In genomic region chr11:55444772-55445171, GRCm38 (mm10) we compare ENCODE assay signal across 8 mouse cellular contexts. TPM values are rescaled to one million over a fixed set of nuclear protein-coding genes. Genes with fewer than 3 reads are reported as not detected.
DNase-seq lines count a peak whose midpoint lies in the region; ATAC-seq and TF ChIP-seq lines count a peak whose summit lies in the region.
"Had no signal": no experiment of that assay in that cellular context is flagged by ENCODE, and none has a peak within 500 bp of the region (broad histone marks: within the 10 kb centered on the region; RNA-seq: fewer than 3 reads in every experiment).

No protein-coding gene starts in this region.

- no peak for ATAC-seq in neural tube, embryonic 15.5 days (ENCODE audit: low FRiP score)
- ATAC-seq in hindbrain, embryonic 16.5 days = peak; percentile 48; the same call in 1 of the 2 replicates

- no peak overlapping the region for H3K27ac ChIP-seq in neural tube, embryonic 15.5 days (replicated peaks)
- H3K27ac ChIP-seq in hindbrain, embryonic 16.5 days (ENCODE audit: low read depth, low read length) = no peak overlapping the region

- H3K4me1 ChIP-seq in neural tube, embryonic 15.5 days = no peaks in the 10 kb centered on the region
- H3K4me1 ChIP-seq in hindbrain, embryonic 16.5 days (ENCODE audit: control insufficient read depth, insufficient read depth, low read depth, low read length) = no peaks in the 10 kb centered on the region
- H3K4me1 ChIP-seq in lung, adult 2 months (ENCODE audit: control insufficient read depth, insufficient read depth, low read length) = peaks cover 11% of the 10 kb centered on the region; the same call in 1 of the 2 replicates

- no peak overlapping the region for H3K4me2 ChIP-seq in neural tube, embryonic 15.5 days
- H3K4me2 ChIP-seq in hindbrain, embryonic 16.5 days (ENCODE audit: low read length) = no peak overlapping the region

- H3K9ac ChIP-seq in neural tube, embryonic 15.5 days (replicated peaks) = no peak overlapping the region
- no peak overlapping the region for H3K9ac ChIP-seq in hindbrain, embryonic 16.5 days (ENCODE audit: low read depth, low read length)

- no peak overlapping the region for H3K4me3 ChIP-seq in neural tube, embryonic 15.5 days (replicated peaks)
- no peak overlapping the region for H3K4me3 ChIP-seq in hindbrain, embryonic 16.5 days (ENCODE audit: low read length)
- no peak overlapping the region for H3K4me3 ChIP-seq in lung, adult 2 months (replicated peaks; ENCODE audit: extremely low read depth, low read depth, low read length)
- H3K4me3 ChIP-seq: megakaryocyte, embryonic 14.5 days had no signal

- H3K27me3 ChIP-seq in neural tube, embryonic 15.5 days (replicated peaks) = no peaks in the 10 kb centered on the region
- no peaks in the 10 kb centered on the region for H3K27me3 ChIP-seq in hindbrain, embryonic 16.5 days (replicated peaks; ENCODE audit: control insufficient read depth, insufficient read depth, low read length)
- no peaks in the 10 kb centered on the region for H3K27me3 ChIP-seq in splenic B cell, adult 2 months (ENCODE audit: control insufficient read depth, insufficient read depth, low read length, poor library complexity, severe bottlenecking)
- H3K27me3 ChIP-seq: megakaryocyte, embryonic 14.5 days had no signal

- peaks cover 20% of the 10 kb centered on the region for H3K36me3 ChIP-seq in neural tube, embryonic 15.5 days
- 0 out of 2 replicates have a peak, but pooled peaks cover 3% of the 10 kb centered on the region for H3K36me3 ChIP-seq in hindbrain, embryonic 16.5 days (ENCODE audit: control insufficient read depth, insufficient read depth, low read length)
- H3K36me3 ChIP-seq in splenic B cell, adult 2 months (ENCODE audit: control insufficient read depth, insufficient read depth, low read length, poor library complexity, severe bottlenecking) = peaks cover 4% of the 10 kb centered on the region

- peak; percentile 46 for DNase-seq in neural tube, embryonic 10.5 days (ENCODE audit: extremely low spot score, low spot score)
- DNase-seq in NIH3T3 (ENCODE audit: low read depth) = peak; percentile 93
- peak; percentile 95 for DNase-seq in embryo, embryonic 10.5 days (ENCODE audit: low spot score)
- DNase-seq in lung, adult 2 months = peak; percentile 34
- peak; percentile 66 for DNase-seq in splenic B cell, adult 2 months (ENCODE audit: low read depth, low spot score)

- no peaks in the 10 kb centered on the region for H3K9me3 ChIP-seq in neural tube, embryonic 15.5 days (replicated peaks)
- H3K9me3 ChIP-seq in hindbrain, embryonic 16.5 days (ENCODE audit: control insufficient read depth, low read length) = no peaks in the 10 kb centered on the region
- H3K9me3 ChIP-seq: megakaryocyte, embryonic 14.5 days had no signal

- TF ChIP-seq CTCF in lung, adult 2 months (IDR thresholded peaks at IDR 0.05; ENCODE audit: insufficient read depth, low read length) = peak; percentile 44; the same call in 1 of the 2 replicates

- WGBS in neural tube, embryonic 15.5 days = 0% methylated on average over 1 of the region's 1 CpGs
- WGBS in hindbrain, embryonic 16.5 days = 0% methylated on average over 1 of the region's 1 CpGs
- 6% methylated on average over 1 of the region's 1 CpGs for WGBS in lung, adult 2 months

- TF ChIP-seq POLR2A in lung, adult 2 months (IDR thresholded peaks at IDR 0.05; ENCODE audit: borderline replicate concordance, extremely low read depth, low read depth, low read length) = no peak

RNA-seq across cellular contexts. Expression of gene Atox1, which starts 16.3 kb away (rescaled TPM):
- polyA plus RNA-seq in neural tube, embryonic 15.5 days (2015; fragmentation: Nextera tagmentation; extraction: Ambion mirVana) = 303 and 338 TPM in 2 replicates
- polyA plus RNA-seq in hindbrain, embryonic 16.5 days (2015; fragmentation: Nextera tagmentation; extraction: Ambion mirVana) = 251 and 264 TPM in 2 replicates
- polyA plus RNA-seq in lung, adult 2 months (2012; rRNA removed) = 243 and 337 TPM in 2 replicates

RNA-seq across cellular contexts. Expression of gene Sparc, which starts 21.8 kb away (rescaled TPM):
- 747 and 833 TPM in 2 replicates for polyA plus RNA-seq in neural tube, embryonic 15.5 days (2015; fragmentation: Nextera tagmentation; extraction: Ambion mirVana)
- 616 and 724 TPM in 2 replicates for polyA plus RNA-seq in hindbrain, embryonic 16.5 days (2015; fragmentation: Nextera tagmentation; extraction: Ambion mirVana)
- polyA plus RNA-seq in lung, adult 2 months (2012; rRNA removed) = 2,531 and 3,134 TPM in 2 replicates

RNA-seq across cellular contexts. Expression of gene G3bp1, which starts 24.7 kb away (rescaled TPM):
- 91.5 and 115 TPM in 2 replicates for polyA plus RNA-seq in neural tube, embryonic 15.5 days (2015; fragmentation: Nextera tagmentation; extraction: Ambion mirVana)
- 86.6 and 101 TPM in 2 replicates for polyA plus RNA-seq in hindbrain, embryonic 16.5 days (2015; fragmentation: Nextera tagmentation; extraction: Ambion mirVana)
- 20.5 and 21.8 TPM in 2 replicates for polyA plus RNA-seq in lung, adult 2 months (2012; rRNA removed)

Comparison
In these comparisons a context has a peak if more than half of its experiments do, and no peak if none do; other contexts are left out.
1. DNase-seq: peak in every context shown above with its lines; median percentile 95 in embryo, embryonic 10.5 days; 93 in NIH3T3; 66 in splenic B cell, adult 2 months; 46 in neural tube, embryonic 10.5 days; 34 in lung, adult 2 months.